Mouse (Mus musculus) gastrocnemius, postnatal 10 days (tissue): ENCODE results near the gene Serp1. TPM values are rescaled to one million over a fixed set of nuclear protein-coding genes. Genes with fewer than 3 reads are reported as not detected.
"Not testable (repeated sequence)": the region's sequence is repeated elsewhere in the genome, so short reads cannot be mapped to it uniquely, and the experiment has no call there.

Experiments
- DNase-seq: peaks from one replicate; pipeline ENCODE4 v3.0.0; 2021; ENCODE audit warnings: mixed read lengths
- total RNA-seq, 2 experiments: library from RNA; stranded (reverse); gene quantifications; 2 replicates each; pipeline ENCODE4 v1.2.3; 2021

Gene Serp1
- total RNA-seq, 2 experiments from 2014 or later: 16.5 to 19.4 TPM

GRCm38 (mm10) chr3:58508020-58508750, 17.5 kb downstream of the Serp1 start:
- no peak for DNase-seq

DNA sequence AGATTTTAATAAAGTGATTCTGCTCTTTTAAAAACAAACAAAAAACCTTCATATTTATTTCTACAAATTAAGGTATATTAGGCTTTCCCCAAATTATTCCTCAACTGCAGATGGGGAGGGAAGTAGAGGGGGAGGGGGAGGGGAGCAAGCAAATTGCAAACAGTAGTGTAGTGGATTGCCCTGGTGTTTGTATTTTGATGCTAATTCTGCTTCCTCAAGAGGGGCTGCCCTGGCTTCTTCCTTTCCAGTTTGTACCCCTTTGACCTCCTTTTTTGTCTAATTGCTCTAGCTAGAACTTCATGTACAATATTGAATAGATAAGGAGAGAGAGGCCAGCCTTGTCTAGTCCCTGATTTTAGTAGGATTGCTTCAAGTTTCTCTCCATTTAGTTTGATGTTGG, 21.0 kb downstream of the Serp1 start:
- no peak for DNase-seq

DNA sequence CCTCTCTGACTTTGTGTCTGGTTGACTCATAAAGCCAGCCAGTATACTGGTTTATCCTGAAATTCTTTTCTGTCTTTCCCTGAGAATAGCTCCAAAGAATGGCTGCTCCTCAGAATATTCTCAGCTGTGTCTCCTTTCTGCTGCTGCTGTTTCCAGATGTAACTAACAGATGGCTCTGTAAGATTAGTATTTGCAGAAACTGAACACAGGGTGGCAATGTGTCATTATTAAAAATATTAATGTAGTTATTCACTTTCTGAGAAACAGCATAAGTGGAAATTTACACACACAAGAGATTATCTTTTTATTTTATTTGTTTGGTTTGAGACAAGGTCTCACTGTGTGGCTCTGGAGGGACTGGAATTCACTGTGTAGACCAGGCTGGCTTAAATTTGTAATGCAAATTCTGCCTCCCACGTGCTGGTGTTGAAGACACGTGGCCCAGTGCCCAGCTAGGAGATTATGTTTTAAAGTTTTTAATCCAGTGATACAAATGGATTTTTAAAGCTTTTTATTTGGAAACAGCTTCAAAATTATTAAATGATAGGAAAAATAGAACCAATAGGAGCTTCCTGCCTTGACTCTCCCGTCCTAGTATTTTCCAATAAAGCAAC, 21.9 kb downstream of the Serp1 start:
- DNase-seq: no peak

DNA sequence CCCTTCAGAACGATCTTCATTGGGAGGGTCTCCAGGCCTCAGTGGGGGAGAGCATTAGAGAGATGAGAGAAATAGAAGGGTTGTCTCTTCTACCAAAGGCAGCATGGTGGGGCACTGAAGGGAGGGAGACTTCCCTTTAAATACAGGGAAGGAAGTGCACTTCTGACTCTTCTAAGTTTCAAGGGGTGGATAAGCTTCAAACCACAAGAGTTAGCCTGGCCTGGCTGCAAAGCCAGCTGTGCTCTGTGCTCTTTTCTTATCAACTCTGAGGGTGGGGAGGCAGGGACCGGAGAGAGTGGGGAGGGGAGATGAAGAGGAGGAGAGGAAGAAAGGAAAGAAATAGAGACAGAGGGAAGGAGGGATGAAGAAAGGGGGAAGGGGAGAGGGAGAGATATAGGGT, 23.7 kb downstream of the Serp1 start:
- DNase-seq: no peak

GRCm38 (mm10) chr3:58493621-58494020, 32.1 kb downstream of the Serp1 start:
- no peak for DNase-seq

- DNase-seq: no peak
These were observed 34.9 kb downstream of the Serp1 start for GRCm38 (mm10) chr3:58490787-58491186.

DNA sequence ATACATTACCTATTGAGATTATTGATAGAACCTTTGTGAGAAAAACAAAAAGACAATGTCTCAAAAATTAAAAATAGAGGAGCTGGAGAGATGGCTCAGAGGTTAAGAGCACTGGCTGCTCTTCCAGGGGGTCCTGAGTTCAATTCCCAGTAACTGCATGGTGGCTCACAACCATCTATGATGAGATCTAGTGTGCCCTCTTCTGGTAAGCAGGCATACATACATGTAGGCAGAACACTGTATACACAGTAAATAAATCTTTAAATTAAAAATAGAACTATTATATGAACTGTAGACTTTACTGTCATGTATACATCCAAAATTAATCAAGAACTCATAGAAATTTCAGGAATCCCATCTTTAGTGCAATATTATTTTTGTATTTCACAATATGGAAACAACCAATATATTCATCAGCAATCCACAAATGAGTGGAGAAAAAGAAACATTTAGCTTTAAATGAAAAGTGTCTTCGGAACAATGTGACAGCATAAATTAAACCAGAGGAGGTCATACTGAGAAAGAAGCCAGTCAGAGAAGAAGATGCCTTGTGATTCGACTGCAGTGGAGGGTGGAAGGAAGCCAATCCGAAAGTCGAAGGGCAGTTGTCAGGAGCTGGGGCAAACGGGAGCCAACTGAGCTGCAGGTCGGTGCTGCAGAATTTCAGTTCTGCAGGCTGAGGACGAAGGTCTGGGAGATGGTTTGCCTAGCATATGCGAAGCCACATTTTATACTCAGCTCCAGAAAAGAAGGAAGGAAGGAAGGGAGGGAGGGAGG, 37.5 kb downstream of the Serp1 start:
- DNase-seq: no peak

GRCm38 (mm10) chr3:58487121-58487520, 38.6 kb downstream of the Serp1 start:
- DNase-seq: no peak

- DNase-seq: no peak
These were observed 39.8 kb downstream of the Serp1 start for GRCm38 (mm10) chr3:58485883-58486282.

- DNase-seq: no peak
These were observed 46.8 kb downstream of the Serp1 start for GRCm38 (mm10) chr3:58478755-58479455.

DNA sequence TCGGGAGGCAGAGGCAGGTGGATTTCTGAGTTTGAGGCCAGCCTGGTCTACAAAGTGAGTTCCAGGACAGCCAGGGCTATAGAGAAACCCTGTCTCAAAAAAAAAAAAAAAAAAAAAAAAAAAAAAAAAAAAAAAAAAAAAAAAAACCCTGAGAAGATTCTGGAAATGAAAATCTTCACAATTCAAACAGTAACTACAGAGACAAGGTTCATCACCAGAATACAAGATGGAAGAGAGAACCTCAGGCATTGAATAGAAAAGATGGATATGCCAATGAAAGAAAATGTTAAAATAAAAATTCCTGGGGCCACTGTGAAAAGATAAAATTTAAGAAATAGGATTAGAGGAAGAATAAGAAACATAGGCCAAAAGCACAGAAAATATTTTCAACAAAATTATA, 50.4 kb downstream of the Serp1 start:
- DNase-seq: not testable (repeated sequence)

Other genes with a start within 250 kb of the Serp1 start
- 10 to 100 TPM; 22.5 to 28.3 TPM for gene Tsc22d2, start 111.2 kb downstream of the Serp1 start, total RNA-seq
- 10 to 100 TPM; 48.2 to 50.7 TPM for gene Eif2a, start 71 bp downstream of the Serp1 start, total RNA-seq
- 10 to 100 TPM; 80.2 to 92.4 TPM for gene Selenot, start 50.7 kb upstream of the Serp1 start, total RNA-seq
- under 1 TPM in 1 of 2 experiments, not detected in 1; 0.23 TPM for gene Erich6, start 111.3 kb upstream of the Serp1 start, total RNA-seq
- gene Siah2, start 166.5 kb upstream of the Serp1 start, total RNA-seq: 10 to 100 TPM; 10.1 to 12.7 TPM